Mouse (Mus musculus) heart, adult 2 months (tissue): ENCODE data around the gene Dach2. TPM values are rescaled to one million over a fixed set of nuclear protein-coding genes. Genes with fewer than 3 reads are reported as not detected.
A peak's percentile ranks its signal among the peaks of the same experiment; 100 is the strongest.
"Not testable (repeated sequence)": the region's sequence is repeated elsewhere in the genome, so short reads cannot be mapped to it uniquely, and the experiment has no call there.

ENCODE experiments used
- DNase-seq, 2 experiments: peaks; one replicate each; pipeline ENCODE4 v3.0.0; 2021
- H3K27ac ChIP-seq: fragments of 200-600 bp; 2 replicates; pipeline ENCODE4 v1.8.1; 2022
- H3K27me3 ChIP-seq: fragments of 200-500 bp; 2 replicates; pipeline ENCODE4 v1.6.1; 2012; ENCODE audit warnings: mild to moderate bottlenecking, low read length, inconsistent platforms, mixed read lengths; ENCODE audit not compliant: control insufficient read depth, insufficient read depth
- H3K36me3 ChIP-seq: fragments of 200-500 bp; 2 replicates; pipeline ENCODE4 v1.6.1; 2012; ENCODE audit warnings: low read length, inconsistent platforms; ENCODE audit not compliant: control insufficient read depth, insufficient read depth
- H3K4me1 ChIP-seq: fragments of 200-500 bp; 2 replicates; pipeline ENCODE4 v1.6.1; 2011; ENCODE audit warnings: low read length; ENCODE audit not compliant: control insufficient read depth, insufficient read depth
- H3K4me3 ChIP-seq: fragments of 200-600 bp; 2 replicates; pipeline ENCODE4 v1.8.1; 2022
- H3K79me2 ChIP-seq: fragments of 200-500 bp; replicated peaks from 2 replicates; pipeline ENCODE4 v1.6.1; 2012; ENCODE audit warnings: mild to moderate bottlenecking, inconsistent platforms, low read length, moderate library complexity, mixed read lengths; ENCODE audit not compliant: control insufficient read depth, insufficient read depth
- H3K9ac ChIP-seq: fragments of 200-500 bp; 2 replicates; pipeline ENCODE4 v1.6.1; 2012; ENCODE audit warnings: low read depth, mild to moderate bottlenecking, control low read depth, inconsistent platforms, low read length, mixed read lengths
- CTCF ChIP-seq: fragments of 200-600 bp; IDR thresholded peaks from 2 replicates; pipeline ENCODE4 v1.8.1; 2022; ENCODE audit warnings: antibody characterized with exemption, mild to moderate bottlenecking, moderate library complexity
- EP300 ChIP-seq: fragments of 200-500 bp; IDR thresholded peaks from 2 replicates; pipeline ENCODE4 v1.6.1; 2011; ENCODE audit warnings: low read depth, low read length, control low read depth; ENCODE audit not compliant: insufficient read depth
- POLR2A ChIP-seq: fragments of 200-500 bp; IDR thresholded peaks from 2 replicates; pipeline ENCODE4 v1.6.1; 2011; ENCODE audit warnings: mild to moderate bottlenecking, low read depth, low read length, control low read depth; ENCODE audit not compliant: insufficient read depth
- WGBS: fragments of 180-500 bp; shearing (Covaris S2); methylation state at CpG from one replicate; pipeline ENCODE4 v1.1.7; 2018; 5-methylcytosine and 5-hydroxymethylcytosine counted together
- intact Hi-C: fragments of 180-260 bp; cut with DNase I; formaldehyde crosslinking; loops from one replicate; pipeline ENCODE4 v1.15.1; 2025
- long read RNA-seq: library from polyadenylated mRNA; stranded (forward); transcript quantifications from one replicate; pipeline ENCODE4 v2.0.0, GENCODE M21; 2021
- polyA plus RNA-seq: library from polyadenylated mRNA; depleted of rRNA; stranded (reverse); fragments of >200 nt; gene quantifications from 2 replicates; pipeline ENCODE4 v1.2.3, GENCODE M21; 2012; rRNA removed
- total RNA-seq, 2 experiments: library from RNA; stranded (reverse); gene quantifications; 2 replicates each; pipeline ENCODE4 v1.2.3; 2021

Gene Dach2
- under 1 TPM in 1 of 2 experiments, not detected in 1; 0.07 TPM for total RNA-seq
- not detected in 2 replicates for polyA plus RNA-seq
- long read RNA-seq = 0 reads

GRCm38 (mm10) chrX:113297404-113297803 is at the start of gene Dach2:
Dach2 (plus strand) TSS chrX:113297510.
- H3K27me3 ChIP-seq = no peaks in the 10 kb centered on the region
- TF ChIP-seq CTCF = no peak
- TF ChIP-seq POLR2A = no peak
- H3K36me3 ChIP-seq = no peaks in the 10 kb centered on the region
- no peak within 1 kb of the TSS for H3K9ac ChIP-seq
- 15% methylated on average over 21 of the region's 21 CpGs for WGBS
- no peaks in the 10 kb centered on the region for H3K4me1 ChIP-seq
- DNase-seq = no peak
- 0 out of 2 replicates have a peak within 1 kb of the TSS, but pooled peaks have one; percentile 3 for H3K4me3 ChIP-seq
- no peaks in the 10 kb centered on the region for H3K79me2 ChIP-seq
- no peak within 1 kb of the TSS for H3K27ac ChIP-seq
- intact Hi-C loops = no loop called here

DNA sequence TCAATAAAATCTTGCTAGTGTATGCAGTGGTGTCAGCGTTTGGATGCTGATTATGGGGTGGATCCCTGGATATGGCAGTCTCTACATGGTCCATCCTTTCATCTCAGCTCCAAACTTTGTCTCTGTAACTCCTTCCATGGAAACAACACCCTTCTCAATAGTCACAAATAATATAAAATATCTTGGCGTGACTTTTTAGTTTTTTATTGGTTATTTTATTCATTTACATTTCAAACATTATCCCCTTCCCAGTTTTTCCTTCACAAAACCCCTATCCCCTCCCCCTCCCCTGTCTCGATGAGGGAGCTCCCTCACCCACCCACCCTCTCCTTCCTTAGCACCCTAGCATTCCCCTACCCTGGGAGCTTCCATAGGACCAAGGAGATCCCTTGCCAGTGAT is 44.9 kb upstream of the Dach2 start:
- H3K36me3 ChIP-seq, DNase-seq, intact Hi-C loops, H3K27me3 ChIP-seq, H3K4me3 ChIP-seq, H3K27ac ChIP-seq, H3K9ac ChIP-seq, H3K79me2 ChIP-seq, H3K4me1 ChIP-seq: not testable (repeated sequence)
- WGBS = 61% methylated on average over 2 of the region's 3 CpGs

- Histone ChIP-seq H3K36me3 (no peaks in the 10 kb centered on the region), H3K27me3 (no peaks in the 10 kb centered on the region), H3K79me2 (no peaks in the 10 kb centered on the region), H3K27ac (no peak overlapping the region), H3K4me1 (no peaks in the 10 kb centered on the region), H3K9ac (no peak overlapping the region), H3K4me3 (0 out of 2 replicates have a peak overlapping the region, but pooled peaks have one; percentile 3)
- WGBS = 16% methylated on average over 18 of the region's 18 CpGs
- peak; percentile 13 to 22 for DNase-seq
- intact Hi-C loops = no loop called here
- TF ChIP-seq CTCF (no peak), POLR2A (no peak), EP300 (no peak)
Measured at GRCm38 (mm10) chrX:113298031-113298430, 721 bp downstream of the Dach2 start.

- Histone ChIP-seq H3K9ac (no peak overlapping the region), H3K27ac (no peak overlapping the region), H3K4me3 (0 out of 2 replicates have a peak overlapping the region, but pooled peaks have one; percentile 3), H3K79me2 (no peaks in the 10 kb centered on the region), H3K36me3 (no peaks in the 10 kb centered on the region), H3K4me1 (no peaks in the 10 kb centered on the region), H3K27me3 (no peaks in the 10 kb centered on the region)
- WGBS = 19% methylated on average over 19 of the region's 19 CpGs
- no peak for DNase-seq
- TF ChIP-seq CTCF = no peak
- TF ChIP-seq POLR2A = no peak
- TF ChIP-seq EP300 = no peak
- intact Hi-C loops = no loop called here
Measured at GRCm38 (mm10) chrX:113298468-113298867, 1.2 kb downstream of the Dach2 start.

- no peak for DNase-seq
- H3K27ac ChIP-seq = no peak overlapping the region
- 57% methylated on average over 4 of the region's 4 CpGs for WGBS
- TF ChIP-seq EP300 = no peak
- TF ChIP-seq CTCF = no peak
- TF ChIP-seq POLR2A = no peak
- intact Hi-C loops = no loop called here
- H3K4me3 ChIP-seq = no peak overlapping the region
- no peaks in the 10 kb centered on the region for H3K4me1 ChIP-seq
- no peak overlapping the region for H3K9ac ChIP-seq
- no peaks in the 10 kb centered on the region for H3K27me3 ChIP-seq
- H3K79me2 ChIP-seq = no peaks in the 10 kb centered on the region
- no peaks in the 10 kb centered on the region for H3K36me3 ChIP-seq
Measured at GRCm38 (mm10) chrX:113304323-113304722, 7.0 kb downstream of the Dach2 start.

DNA sequence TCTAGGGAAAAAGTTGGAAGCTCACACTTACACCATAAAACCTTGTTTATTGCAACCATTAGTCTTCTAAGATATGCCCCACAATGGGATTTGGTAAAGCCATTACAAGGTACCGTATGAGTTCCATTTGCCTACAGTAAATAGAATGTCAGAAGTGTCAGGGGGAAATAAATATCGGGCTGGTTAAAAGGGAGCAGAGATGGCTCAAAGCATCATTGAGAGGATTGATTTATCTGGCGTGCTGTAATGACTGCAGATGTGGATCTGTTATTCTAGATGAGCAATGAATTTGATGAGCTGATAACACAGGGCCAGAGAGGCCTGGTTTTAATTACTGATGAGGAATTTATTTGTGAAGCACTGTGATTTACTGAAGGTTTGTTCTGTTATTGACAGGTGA is 40.8 kb downstream of the Dach2 start:
- intact Hi-C loops = no loop called here
- TF ChIP-seq EP300 = no peak
- no peak for TF ChIP-seq CTCF
- no peak for TF ChIP-seq POLR2A
- 74% methylated on average over 3 of the region's 3 CpGs for WGBS

More for the DNA sequence above, 40.8 kb downstream of the Dach2 start:
- no peak overlapping the region for H3K27ac ChIP-seq
- DNase-seq = no peak
- no peaks in the 10 kb centered on the region for H3K79me2 ChIP-seq
- no peak overlapping the region for H3K9ac ChIP-seq
- H3K36me3 ChIP-seq = no peaks in the 10 kb centered on the region
- H3K27me3 ChIP-seq = no peaks in the 10 kb centered on the region
- H3K4me3 ChIP-seq = no peak overlapping the region
- H3K4me1 ChIP-seq = no peaks in the 10 kb centered on the region
